Mouse (Mus musculus) forebrain, postnatal 0 days (tissue): ENCODE results near the gene L3hypdh. TPM values are rescaled to one million over a fixed set of nuclear protein-coding genes. Genes with fewer than 3 reads are reported as not detected.

Experiments used
- ATAC-seq: fragments of 200-750 bp; cut with Nextera tagmentation; 2 replicates; pipeline ENCODE4 v1.8.0; 2017; ENCODE audit warnings: mild to moderate bottlenecking, moderate library complexity
- DNase-seq: peaks from one replicate; pipeline ENCODE4 v3.0.0-alpha.2; 2015
- H3K27ac ChIP-seq: fragments of 300-500 bp; sonication (generic); 2 replicates; pipeline ENCODE4 v1.5.1; 2014; ENCODE audit warnings: low read depth, mild to moderate bottlenecking, antibody characterized with exemption, low read length, moderate library complexity, mixed read lengths
- H3K27me3 ChIP-seq: fragments of 300-500 bp; sonication (generic); 2 replicates; pipeline ENCODE4 v1.6.1; 2014; ENCODE audit warnings: mild to moderate bottlenecking, low read length, mixed read lengths; ENCODE audit not compliant: insufficient read depth
- H3K36me3 ChIP-seq: fragments of 300-500 bp; sonication (generic); 2 replicates; pipeline ENCODE4 v1.6.1; 2014; ENCODE audit warnings: mild to moderate bottlenecking, moderate library complexity; ENCODE audit not compliant: insufficient read depth
- H3K4me1 ChIP-seq: fragments of 300-500 bp; sonication (generic); 2 replicates; pipeline ENCODE4 v1.6.1; 2014; ENCODE audit warnings: antibody characterized with exemption; ENCODE audit not compliant: insufficient read depth
- H3K4me2 ChIP-seq: fragments of 300-500 bp; sonication (generic); 2 replicates; pipeline ENCODE4 v1.6.1; 2014; ENCODE audit warnings: low read depth, mild to moderate bottlenecking, moderate library complexity
- H3K4me3 ChIP-seq: fragments of 300-500 bp; sonication (generic); 2 replicates; pipeline ENCODE4 v1.5.1; 2014; ENCODE audit warnings: low read depth, low read length, mixed read lengths
- H3K9ac ChIP-seq: fragments of 300-500 bp; sonication (generic); 2 replicates; pipeline ENCODE4 v1.6.1; 2014; ENCODE audit warnings: mild to moderate bottlenecking
- H3K9me3 ChIP-seq: fragments of 300-500 bp; sonication (generic); 2 replicates; pipeline ENCODE4 v1.6.1; 2016; ENCODE audit warnings: low read length
- CTCF ChIP-seq: sonication (generic); IDR thresholded peaks from 2 replicates; pipeline ENCODE4 v1.5.1; 2016; ENCODE audit warnings: antibody characterized with exemption, control low read depth, low read depth
- WGBS: fragments of 180-500 bp; shearing (Covaris S2); extraction: QIAGEN DNeasy Blood & Tissue Kit; methylation state at CpG from one replicate; pipeline ENCODE4 v1.1.7; 2014; 5-methylcytosine and 5-hydroxymethylcytosine counted together
- polyA plus RNA-seq: library from polyadenylated mRNA; unstranded; fragments of >200 nt; fragmentation: Nextera tagmentation; extraction: Ambion mirVana; gene quantifications from 2 replicates; pipeline ENCODE4 v1.2.1, GENCODE M21; 2015
- total RNA-seq: library from RNA; depleted of rRNA; stranded (reverse); fragments of >200 nt; gene quantifications from 2 replicates; pipeline ENCODE4 v1.2.3, GENCODE M21; 2014

The L3hypdh gene
- total and polyA plus RNA-seq, 2 experiments from 2014 or later, result 4.7 to 11.6 TPM

- Histone ChIP-seq H3K4me1 (no peaks in the 10 kb centered on the region), H3K4me3 (no peak overlapping the region), H3K4me2 (no peak overlapping the region), H3K27me3 (no peaks in the 10 kb centered on the region), H3K36me3 (peaks cover 77% of the 10 kb centered on the region), H3K9ac (no peak overlapping the region), H3K27ac (no peak overlapping the region), H3K9me3 (no peaks in the 10 kb centered on the region)
- no peak for DNase-seq
- 95% methylated on average over 8 of the region's 8 CpGs for WGBS
- TF ChIP-seq CTCF, result no peak
- no peak for ATAC-seq
These were observed 11.7 kb upstream of the L3hypdh start for GRCm38 (mm10) chr12:72096966-72097365.

GRCm38 (mm10) chr12:72089802-72090201 lies 4.6 kb upstream of the L3hypdh start:
- no peak overlapping the region for H3K4me2 ChIP-seq
- peaks cover 12% of the 10 kb centered on the region; the same call in 1 of the 2 replicates for H3K4me1 ChIP-seq
- no peak overlapping the region for H3K9ac ChIP-seq
- ATAC-seq (no peak), DNase-seq (no peak)
- H3K4me3 ChIP-seq, result no peak overlapping the region
- 91% methylated on average over 4 of the region's 4 CpGs for WGBS
- no peaks in the 10 kb centered on the region for H3K27me3 ChIP-seq
- no peak for TF ChIP-seq CTCF
- no peak overlapping the region for H3K27ac ChIP-seq
- peaks cover 43% of the 10 kb centered on the region for H3K36me3 ChIP-seq
- H3K9me3 ChIP-seq, result no peaks in the 10 kb centered on the region

- Histone ChIP-seq H3K36me3 (peaks cover 10% of the 10 kb centered on the region), H3K4me1 (peaks cover 12% of the 10 kb centered on the region; the same call in 1 of the 2 replicates), H3K27ac (peak overlapping the region; percentile 93), H3K9ac (peak overlapping the region; percentile 86), H3K27me3 (no peaks in the 10 kb centered on the region), H3K4me2 (peak overlapping the region; percentile 77), H3K9me3 (no peaks in the 10 kb centered on the region), H3K4me3 (peak overlapping the region; percentile 68)
- ATAC-seq, result peak; percentile 41
- TF ChIP-seq CTCF, result peak; percentile 26
- DNase-seq, result no peak
- under 1% methylated on average over 18 of the region's 18 CpGs for WGBS
These were observed 1.1 kb upstream of the L3hypdh start for GRCm38 (mm10) chr12:72086166-72086825.

- ATAC-seq (peak; percentile 25; the same call in 1 of the 2 replicates), DNase-seq (no peak)
- H3K27me3 ChIP-seq, result no peaks in the 10 kb centered on the region
- peak overlapping the region; percentile 93 for H3K27ac ChIP-seq
- H3K36me3 ChIP-seq, result peaks cover 2% of the 10 kb centered on the region; the same call in 1 of the 2 replicates
- 2% methylated on average over 31 of the region's 31 CpGs for WGBS
- H3K9me3 ChIP-seq, result no peaks in the 10 kb centered on the region
- peak overlapping the region; percentile 77 for H3K4me2 ChIP-seq
- peak; percentile 16; the same call in 1 of the 2 replicates for TF ChIP-seq CTCF
- peaks cover 12% of the 10 kb centered on the region; the same call in 1 of the 2 replicates for H3K4me1 ChIP-seq
- peak overlapping the region; percentile 68 for H3K4me3 ChIP-seq
- H3K9ac ChIP-seq, result peak overlapping the region; percentile 86
These were observed 263 bp downstream of the L3hypdh start for GRCm38 (mm10) chr12:72085024-72085328.

DNA sequence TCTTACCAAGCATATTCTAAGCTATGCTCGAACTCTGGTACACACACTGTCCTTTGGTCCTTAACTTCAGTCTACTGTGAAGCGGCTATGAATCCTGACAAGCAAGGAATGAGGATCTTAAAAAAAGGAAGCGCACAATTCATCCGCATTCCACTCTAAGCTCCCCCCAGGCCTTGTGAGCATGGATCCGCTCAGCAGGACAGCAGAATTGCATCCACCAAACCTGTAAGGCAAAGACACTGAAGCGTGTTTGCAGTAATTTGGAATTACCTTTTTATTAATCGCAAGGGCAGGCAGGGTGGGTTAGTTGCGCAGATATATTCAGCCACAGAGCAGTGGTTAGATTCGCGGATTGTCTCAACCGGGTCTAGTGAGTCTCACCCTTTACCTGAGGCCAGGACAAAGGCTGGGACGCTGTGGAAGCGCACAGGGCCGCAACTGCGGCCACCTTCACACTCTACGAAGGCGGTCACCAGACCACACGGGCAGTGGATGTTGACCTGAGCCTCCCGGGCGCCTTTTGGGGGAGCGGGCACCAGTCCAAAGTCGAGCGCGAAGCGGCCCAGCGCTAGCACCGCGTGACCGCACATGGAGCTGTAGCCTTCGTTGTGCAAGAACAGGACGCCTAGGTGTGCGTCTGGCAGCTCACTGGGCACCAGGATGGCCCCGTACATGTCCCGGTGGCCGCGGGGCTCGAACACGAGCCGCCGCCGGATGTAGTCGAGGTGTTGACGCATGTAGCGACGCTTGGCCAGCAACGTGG lies 797 bp downstream of the L3hypdh start:
- peak overlapping the region; percentile 68 for H3K4me3 ChIP-seq
- H3K9me3 ChIP-seq, result no peaks in the 10 kb centered on the region
- peaks cover 12% of the 10 kb centered on the region; the same call in 1 of the 2 replicates for H3K4me1 ChIP-seq
- peak overlapping the region; percentile 93 for H3K27ac ChIP-seq
- 7% methylated on average over 46 of the region's 46 CpGs for WGBS
- H3K9ac ChIP-seq, result peak overlapping the region; percentile 86
- H3K27me3 ChIP-seq, result no peaks in the 10 kb centered on the region
- no peaks in the 10 kb centered on the region for H3K36me3 ChIP-seq
- peak overlapping the region; percentile 77 for H3K4me2 ChIP-seq
- DNase-seq (peak; percentile 67), ATAC-seq (no peak)
- no peak for TF ChIP-seq CTCF

- H3K4me1 ChIP-seq, result peaks cover 7% of the 10 kb centered on the region; the same call in 1 of the 2 replicates
- no peaks in the 10 kb centered on the region for H3K27me3 ChIP-seq
- H3K9ac ChIP-seq, result no peak overlapping the region
- H3K36me3 ChIP-seq, result no peaks in the 10 kb centered on the region
- no peak overlapping the region for H3K4me2 ChIP-seq
- H3K27ac ChIP-seq, result no peak overlapping the region
- 86% methylated on average over 9 of the region's 9 CpGs for WGBS
- no peak for TF ChIP-seq CTCF
- no peaks in the 10 kb centered on the region for H3K9me3 ChIP-seq
- ATAC-seq (no peak), DNase-seq (no peak)
- no peak overlapping the region for H3K4me3 ChIP-seq
These were observed 2.0 kb downstream of the L3hypdh start for GRCm38 (mm10) chr12:72083265-72083664.

DNA sequence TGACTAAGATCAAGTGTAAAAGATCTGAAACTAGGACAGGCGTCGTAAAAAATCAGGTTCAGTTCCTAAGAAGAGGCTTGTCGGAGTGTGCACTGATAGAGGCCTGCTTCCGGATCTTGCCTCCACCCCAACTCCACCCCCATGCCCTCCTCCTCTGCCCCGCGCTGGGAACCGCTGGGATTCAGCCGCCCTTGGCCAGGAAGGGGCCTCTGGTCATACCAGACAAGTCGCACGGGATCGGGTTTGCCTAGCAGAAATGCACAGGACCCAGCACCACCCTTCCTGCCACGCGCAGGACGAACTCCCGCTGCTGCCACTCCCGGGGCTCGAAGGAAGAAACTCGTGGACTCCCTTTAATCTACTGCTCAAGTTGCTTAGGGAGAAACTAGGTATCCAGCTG lies 2.9 kb downstream of the L3hypdh start:
- ATAC-seq (no peak), DNase-seq (no peak)
- no peaks in the 10 kb centered on the region for H3K36me3 ChIP-seq
- TF ChIP-seq CTCF, result no peak
- no peaks in the 10 kb centered on the region for H3K27me3 ChIP-seq
- H3K9me3 ChIP-seq, result no peaks in the 10 kb centered on the region
- H3K4me3 ChIP-seq, result no peak overlapping the region
- H3K4me1 ChIP-seq, result peaks cover 2% of the 10 kb centered on the region; the same call in 1 of the 2 replicates
- no peak overlapping the region for H3K27ac ChIP-seq
- H3K4me2 ChIP-seq, result no peak overlapping the region
- WGBS, result 36% methylated on average over 18 of the region's 18 CpGs
- H3K9ac ChIP-seq, result no peak overlapping the region
